Mouse (Mus musculus): ENCODE measurements around the gene Kcnmb4. TPM values are rescaled to one million over a fixed set of nuclear protein-coding genes. Genes with fewer than 3 reads are reported as not detected.

The Kcnmb4 gene
- total and polyA plus RNA-seq, 2 experiments from 2014 or later = 30.1 to 71.6 TPM

- no peak overlapping the region for H3K4me3 ChIP-seq (ENCODE audit: low read length)
- no peak for DNase-seq (ENCODE audit: low spot score)
- ATAC-seq = no peak
- TF ChIP-seq CTCF (IDR thresholded peaks at IDR 0.05; ENCODE audit: low read depth) = no peak
- 85% methylated on average over 7 of the region's 7 CpGs for WGBS
- H3K27ac ChIP-seq = no peak overlapping the region
- H3K36me3 ChIP-seq (ENCODE audit: insufficient read depth, low read length) = no peaks in the 10 kb centered on the region
- no peaks in the 10 kb centered on the region for H3K27me3 ChIP-seq (ENCODE audit: insufficient read depth, low read length)
- H3K9ac ChIP-seq (replicated peaks; ENCODE audit: low read length) = no peak overlapping the region
- no peaks in the 10 kb centered on the region for H3K9me3 ChIP-seq (ENCODE audit: low read length)
- H3K4me2 ChIP-seq (ENCODE audit: low read depth, low read length) = no peak overlapping the region
- H3K4me1 ChIP-seq (ENCODE audit: insufficient read depth, low read length) = no peaks in the 10 kb centered on the region
Measured at GRCm38 (mm10) chr10:116505303-116506014, 31.8 kb upstream of the Kcnmb4 start.

DNA sequence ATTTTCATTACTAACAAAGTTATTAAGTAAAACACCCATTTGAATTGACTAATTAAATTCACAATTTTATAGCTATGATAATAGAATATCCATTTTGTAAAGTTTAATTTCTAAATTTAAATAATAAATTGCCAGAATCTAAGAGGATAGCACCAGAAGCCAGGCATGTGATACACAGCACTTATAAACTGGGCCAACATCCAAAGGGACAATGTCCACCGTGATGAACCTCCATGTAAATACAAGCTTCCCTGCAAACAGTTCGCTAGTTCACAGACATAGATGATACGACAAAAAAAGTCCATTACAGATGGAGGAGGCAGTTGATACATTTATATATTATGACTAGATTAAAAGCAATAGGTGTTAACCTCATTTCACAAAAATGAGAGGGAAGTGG, 19.1 kb upstream of the Kcnmb4 start:
- H3K27ac ChIP-seq = no peak overlapping the region
- 86% methylated on average over 3 of the region's 3 CpGs for WGBS
- H3K9me3 ChIP-seq (ENCODE audit: low read length) = no peaks in the 10 kb centered on the region
- H3K4me2 ChIP-seq (ENCODE audit: low read depth, low read length) = no peak overlapping the region
- no peaks in the 10 kb centered on the region for H3K4me1 ChIP-seq (ENCODE audit: insufficient read depth, low read length)
- DNase-seq (ENCODE audit: low spot score) (no peak), ATAC-seq (no peak)
- no peak for TF ChIP-seq CTCF (IDR thresholded peaks at IDR 0.05; ENCODE audit: low read depth)
- no peak overlapping the region for H3K4me3 ChIP-seq (ENCODE audit: low read length)
- no peaks in the 10 kb centered on the region for H3K27me3 ChIP-seq (ENCODE audit: insufficient read depth, low read length)
- peaks cover 22% of the 10 kb centered on the region for H3K36me3 ChIP-seq (ENCODE audit: insufficient read depth, low read length)
- H3K9ac ChIP-seq (replicated peaks; ENCODE audit: low read length) = no peak overlapping the region

GRCm38 (mm10) chr10:116486895-116487747, 13.4 kb upstream of the Kcnmb4 start:
- peaks cover 11% of the 10 kb centered on the region; the same call in 1 of the 2 replicates for H3K36me3 ChIP-seq (ENCODE audit: insufficient read depth, low read length)
- DNase-seq (ENCODE audit: low spot score) = no peak

DNA sequence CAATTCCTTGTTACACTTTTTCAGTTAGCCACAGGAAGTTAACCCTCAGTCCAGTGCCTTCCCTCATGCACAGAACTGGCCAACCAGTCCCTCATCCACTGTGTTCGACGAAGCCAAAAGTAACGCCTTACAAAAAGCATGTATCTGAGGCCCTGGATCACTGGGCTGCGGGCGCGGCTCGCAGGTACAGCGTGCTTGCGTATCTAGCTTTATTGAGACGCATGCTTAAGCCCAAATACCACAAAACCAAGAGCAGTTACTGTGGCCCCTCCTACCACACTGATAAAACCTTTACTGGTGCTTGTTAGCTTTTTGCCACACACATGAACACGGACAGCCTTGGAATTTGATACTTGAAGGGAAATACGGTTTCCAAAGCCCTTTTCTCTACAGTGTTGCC, 8.2 kb upstream of the Kcnmb4 start:
- no peak for TF ChIP-seq CTCF (IDR thresholded peaks at IDR 0.05; ENCODE audit: low read depth)
- Histone ChIP-seq H3K27me3 (ENCODE audit: insufficient read depth, low read length) (no peaks in the 10 kb centered on the region), H3K27ac (no peak overlapping the region), H3K36me3 (ENCODE audit: insufficient read depth, low read length) (peaks cover 11% of the 10 kb centered on the region; the same call in 1 of the 2 replicates), H3K4me3 (ENCODE audit: low read length) (no peak overlapping the region), H3K9ac (replicated peaks; ENCODE audit: low read length) (no peak overlapping the region), H3K4me2 (ENCODE audit: low read depth, low read length) (no peak overlapping the region), H3K9me3 (ENCODE audit: low read length) (no peaks in the 10 kb centered on the region), H3K4me1 (ENCODE audit: insufficient read depth, low read length) (no peaks in the 10 kb centered on the region)
- DNase-seq (ENCODE audit: low spot score) = no peak
- WGBS = 95% methylated on average over 12 of the region's 12 CpGs
- no peak for ATAC-seq

More at GRCm38 (mm10) chr10:116486895-116487747, 13.4 kb upstream of the Kcnmb4 start:
- H3K9me3 ChIP-seq (ENCODE audit: low read length) = no peaks in the 10 kb centered on the region
- H3K4me2 ChIP-seq (ENCODE audit: low read depth, low read length) = no peak overlapping the region
- no peak for TF ChIP-seq CTCF (IDR thresholded peaks at IDR 0.05; ENCODE audit: low read depth)
- H3K27ac ChIP-seq = no peak overlapping the region
- H3K4me1 ChIP-seq (ENCODE audit: insufficient read depth, low read length) = no peaks in the 10 kb centered on the region
- H3K9ac ChIP-seq (replicated peaks; ENCODE audit: low read length) = no peak overlapping the region
- ATAC-seq = no peak
- no peak overlapping the region for H3K4me3 ChIP-seq (ENCODE audit: low read length)
- H3K27me3 ChIP-seq (ENCODE audit: insufficient read depth, low read length) = no peaks in the 10 kb centered on the region
- WGBS = 78% methylated on average over 10 of the region's 10 CpGs

DNA sequence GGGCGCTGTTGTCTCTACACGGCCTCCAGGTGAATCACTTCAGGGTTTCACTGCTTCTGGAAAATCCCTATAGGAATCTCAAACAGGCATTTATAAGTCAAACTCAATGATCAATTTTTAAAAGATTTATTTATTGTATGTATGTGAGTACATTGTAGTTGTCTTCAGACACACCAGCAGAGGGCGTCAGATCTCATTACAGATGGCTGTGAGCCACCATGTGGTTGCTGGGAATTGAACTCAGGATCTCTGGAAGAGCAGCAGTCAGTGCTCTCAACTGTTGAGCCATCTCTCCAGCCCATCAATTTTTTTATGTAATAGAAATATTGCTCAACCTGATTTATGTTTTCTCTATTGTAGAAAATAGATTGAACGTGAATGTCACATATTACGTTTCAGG, 7.3 kb upstream of the Kcnmb4 start:
- ATAC-seq (no peak), DNase-seq (ENCODE audit: low spot score) (no peak)
- TF ChIP-seq CTCF (IDR thresholded peaks at IDR 0.05; ENCODE audit: low read depth) = peak; percentile 44
- H3K4me1 ChIP-seq (ENCODE audit: insufficient read depth, low read length) = peaks cover under 1% of the 10 kb centered on the region; the same call in 1 of the 2 replicates
- H3K9ac ChIP-seq (replicated peaks; ENCODE audit: low read length) = no peak overlapping the region
- H3K9me3 ChIP-seq (ENCODE audit: low read length) = no peaks in the 10 kb centered on the region
- H3K4me3 ChIP-seq (ENCODE audit: low read length) = no peak overlapping the region
- H3K4me2 ChIP-seq (ENCODE audit: low read depth, low read length) = no peak overlapping the region
- peaks cover 11% of the 10 kb centered on the region; the same call in 1 of the 2 replicates for H3K36me3 ChIP-seq (ENCODE audit: insufficient read depth, low read length)
- no peak overlapping the region for H3K27ac ChIP-seq
- WGBS = 91% methylated on average over 5 of the region's 5 CpGs
- H3K27me3 ChIP-seq (ENCODE audit: insufficient read depth, low read length) = no peaks in the 10 kb centered on the region

GRCm38 (mm10) chr10:116476559-116476958, 2.9 kb upstream of the Kcnmb4 start:
- H3K9me3 ChIP-seq (ENCODE audit: low read length) = no peaks in the 10 kb centered on the region
- DNase-seq (ENCODE audit: low spot score) (no peak), ATAC-seq (no peak)
- no peaks in the 10 kb centered on the region for H3K27me3 ChIP-seq (ENCODE audit: insufficient read depth, low read length)
- no peaks in the 10 kb centered on the region for H3K36me3 ChIP-seq (ENCODE audit: insufficient read depth, low read length)
- peaks cover 13% of the 10 kb centered on the region for H3K4me1 ChIP-seq (ENCODE audit: insufficient read depth, low read length)
- no peak for TF ChIP-seq CTCF (IDR thresholded peaks at IDR 0.05; ENCODE audit: low read depth)
- no peak overlapping the region for H3K9ac ChIP-seq (replicated peaks; ENCODE audit: low read length)
- H3K4me3 ChIP-seq (ENCODE audit: low read length) = no peak overlapping the region
- H3K27ac ChIP-seq = no peak overlapping the region
- 90% methylated on average over 3 of the region's 3 CpGs for WGBS
- H3K4me2 ChIP-seq (ENCODE audit: low read depth, low read length) = no peak overlapping the region

Data from hindbrain, postnatal 0 days (tissue).